Mouse (Mus musculus): ENCODE measurements at regions not wholly inside any gene's neighbourhood (a gene's known extent, or its start where the extent isn't known, plus 50 kb on each side); places are given as distances from the start of the nearest gene placed in this dataset.

DNA sequence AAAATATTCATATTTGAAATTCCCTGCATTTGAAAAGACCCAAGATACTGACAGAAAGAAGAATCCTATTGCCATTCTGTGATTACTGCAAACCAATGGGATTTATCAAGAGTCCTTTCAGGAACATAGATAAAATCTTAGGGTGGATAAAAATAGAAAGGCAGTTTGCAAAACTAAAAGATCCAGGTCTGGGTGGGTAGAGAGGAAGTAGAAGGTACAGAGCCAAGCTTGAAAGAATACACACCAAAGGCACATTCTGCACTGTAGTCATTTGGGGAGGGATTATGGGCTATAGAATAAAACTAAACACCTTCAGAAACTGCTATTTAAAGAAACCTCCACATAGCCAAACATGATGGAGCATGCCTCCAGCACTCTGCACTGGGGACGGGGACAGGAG lies 288.5 kb upstream of the 4930412O13Rik start:
- no peaks in the 10 kb centered on the region for H3K27me3 ChIP-seq (replicated peaks; ENCODE audit: control insufficient read depth, insufficient read depth, low read length)
- no peak overlapping the region for H3K4me2 ChIP-seq (ENCODE audit: low read length)
- ATAC-seq (replicated peaks; ENCODE audit: low FRiP score, low TSS enrichment, low read depth) (no peak), DNase-seq (ENCODE audit: low spot score) (no peak)
- H3K9me3 ChIP-seq (ENCODE audit: control insufficient read depth, low read length) = no peaks in the 10 kb centered on the region
- no peak overlapping the region for H3K27ac ChIP-seq (ENCODE audit: low read depth)
- 83% methylated on average over 1 of the region's 1 CpGs for WGBS
- no peaks in the 10 kb centered on the region for H3K4me1 ChIP-seq (replicated peaks; ENCODE audit: control insufficient read depth, insufficient read depth, low read length)
- H3K9ac ChIP-seq (ENCODE audit: low read length) = no peak overlapping the region
- H3K4me3 ChIP-seq (ENCODE audit: low read depth, low read length) = no peak overlapping the region
- no peaks in the 10 kb centered on the region for H3K36me3 ChIP-seq (ENCODE audit: control insufficient read depth, insufficient read depth, low read length)

- Histone ChIP-seq H3K4me1 (replicated peaks; ENCODE audit: control insufficient read depth, insufficient read depth, low read length) (no peaks in the 10 kb centered on the region), H3K4me3 (ENCODE audit: low read depth, low read length) (no peak overlapping the region), H3K4me2 (ENCODE audit: low read length) (no peak overlapping the region), H3K27ac (ENCODE audit: low read depth) (no peak overlapping the region), H3K27me3 (replicated peaks; ENCODE audit: control insufficient read depth, insufficient read depth, low read length) (no peaks in the 10 kb centered on the region), H3K9me3 (ENCODE audit: control insufficient read depth, low read length) (no peaks in the 10 kb centered on the region), H3K36me3 (ENCODE audit: control insufficient read depth, insufficient read depth, low read length) (no peaks in the 10 kb centered on the region), H3K9ac (ENCODE audit: low read length) (no peak overlapping the region)
- ATAC-seq (replicated peaks; ENCODE audit: low FRiP score, low TSS enrichment, low read depth) (no peak), DNase-seq (ENCODE audit: low spot score) (no peak)
- 34% methylated on average over 10 of the region's 10 CpGs for WGBS
These were observed 287.1 kb upstream of the 4930412O13Rik start for GRCm38 (mm10) chr2:9593931-9594330.

DNA sequence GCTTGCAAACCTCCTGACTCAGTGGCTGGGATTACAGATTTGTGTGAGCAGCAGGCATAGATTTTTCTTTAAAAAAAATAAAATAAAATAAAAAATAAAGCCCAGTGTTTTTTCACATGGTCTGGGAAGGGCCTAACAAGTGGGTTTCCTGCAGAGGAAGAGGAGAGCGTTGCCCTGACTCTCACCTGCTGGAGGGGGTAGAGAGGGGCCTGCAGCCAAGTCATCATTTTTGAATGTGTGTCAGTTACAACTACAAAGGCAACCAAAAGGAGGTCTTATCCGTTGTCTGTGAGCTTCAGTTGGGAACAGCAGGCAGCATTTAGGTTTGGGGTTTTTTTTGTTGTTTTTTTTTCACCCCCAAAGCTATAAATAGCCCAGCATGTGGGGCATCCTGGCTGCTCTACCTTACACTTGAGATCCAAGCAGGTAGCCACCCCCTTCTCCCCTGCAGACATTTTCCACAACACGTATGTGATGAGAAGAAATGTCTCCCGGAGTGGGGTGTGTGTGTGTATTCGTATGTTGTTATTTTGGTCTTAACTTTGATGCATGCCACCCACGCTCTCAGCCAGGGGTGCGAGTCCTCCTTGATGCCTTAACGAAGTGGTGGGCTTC lies 285.7 kb upstream of the 4930412O13Rik start:
- no peak overlapping the region for H3K27ac ChIP-seq (ENCODE audit: low read depth)
- no peaks in the 10 kb centered on the region for H3K4me1 ChIP-seq (replicated peaks; ENCODE audit: control insufficient read depth, insufficient read depth, low read length)
- no peaks in the 10 kb centered on the region for H3K27me3 ChIP-seq (replicated peaks; ENCODE audit: control insufficient read depth, insufficient read depth, low read length)
- no peak overlapping the region for H3K4me3 ChIP-seq (ENCODE audit: low read depth, low read length)
- DNase-seq (ENCODE audit: low spot score) (no peak), ATAC-seq (replicated peaks; ENCODE audit: low FRiP score, low TSS enrichment, low read depth) (no peak)
- H3K9ac ChIP-seq (ENCODE audit: low read length) = no peak overlapping the region
- no peak overlapping the region for H3K4me2 ChIP-seq (ENCODE audit: low read length)
- 73% methylated on average over 8 of the region's 8 CpGs for WGBS
- H3K36me3 ChIP-seq (ENCODE audit: control insufficient read depth, insufficient read depth, low read length) = no peaks in the 10 kb centered on the region
- no peaks in the 10 kb centered on the region for H3K9me3 ChIP-seq (ENCODE audit: control insufficient read depth, low read length)

DNA sequence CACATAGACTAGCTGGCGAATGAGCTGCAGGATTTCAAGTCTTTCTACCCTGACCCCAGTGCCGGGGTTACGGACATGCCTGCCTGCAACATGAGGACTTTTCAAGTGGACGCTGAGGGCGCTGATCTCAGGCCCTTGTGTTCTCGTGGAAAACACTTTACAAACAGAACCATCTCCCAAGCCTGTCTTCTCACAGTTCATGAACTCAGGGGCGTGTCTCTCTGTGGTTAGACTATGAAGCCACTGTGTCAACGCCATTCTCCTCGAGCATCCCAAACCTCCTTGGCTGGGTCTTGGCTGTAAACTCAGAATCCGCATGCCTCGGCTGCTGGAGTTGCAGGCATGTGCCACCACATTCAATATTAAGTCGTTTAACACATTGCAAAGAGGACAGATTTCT lies 284.9 kb upstream of the 4930412O13Rik start:
- Histone ChIP-seq H3K4me1 (replicated peaks; ENCODE audit: control insufficient read depth, insufficient read depth, low read length) (no peaks in the 10 kb centered on the region), H3K27me3 (replicated peaks; ENCODE audit: control insufficient read depth, insufficient read depth, low read length) (no peaks in the 10 kb centered on the region), H3K4me3 (ENCODE audit: low read depth, low read length) (no peak overlapping the region), H3K9me3 (ENCODE audit: control insufficient read depth, low read length) (no peaks in the 10 kb centered on the region), H3K4me2 (ENCODE audit: low read length) (no peak overlapping the region), H3K27ac (ENCODE audit: low read depth) (no peak overlapping the region), H3K36me3 (ENCODE audit: control insufficient read depth, insufficient read depth, low read length) (no peaks in the 10 kb centered on the region), H3K9ac (ENCODE audit: low read length) (no peak overlapping the region)
- DNase-seq (ENCODE audit: low spot score) (no peak), ATAC-seq (replicated peaks; ENCODE audit: low FRiP score, low TSS enrichment, low read depth) (no peak)
- WGBS = 76% methylated on average over 12 of the region's 12 CpGs

GRCm38 (mm10) chr2:9604984-9605383 lies 276.1 kb upstream of the 4930412O13Rik start:
- DNase-seq (ENCODE audit: low spot score) = no peak
- H3K27ac ChIP-seq (ENCODE audit: low read depth) = no peak overlapping the region

GRCm38 (mm10) chr2:9607547-9607946 lies 273.5 kb upstream of the 4930412O13Rik start:
- ATAC-seq (replicated peaks; ENCODE audit: low FRiP score, low TSS enrichment, low read depth) = no peak

More at GRCm38 (mm10) chr2:9604984-9605383, 276.1 kb upstream of the 4930412O13Rik start:
- ATAC-seq (replicated peaks; ENCODE audit: low FRiP score, low TSS enrichment, low read depth) = no peak
- H3K36me3 ChIP-seq (ENCODE audit: control insufficient read depth, insufficient read depth, low read length) = no peaks in the 10 kb centered on the region
- no peak overlapping the region for H3K4me2 ChIP-seq (ENCODE audit: low read length)
- H3K4me1 ChIP-seq (replicated peaks; ENCODE audit: control insufficient read depth, insufficient read depth, low read length) = no peaks in the 10 kb centered on the region
- no peak overlapping the region for H3K9ac ChIP-seq (ENCODE audit: low read length)
- no peaks in the 10 kb centered on the region for H3K9me3 ChIP-seq (ENCODE audit: control insufficient read depth, low read length)
- H3K4me3 ChIP-seq (ENCODE audit: low read depth, low read length) = no peak overlapping the region
- H3K27me3 ChIP-seq (replicated peaks; ENCODE audit: control insufficient read depth, insufficient read depth, low read length) = no peaks in the 10 kb centered on the region
- 90% methylated on average over 6 of the region's 6 CpGs for WGBS

GRCm38 (mm10) chr2:9614415-9614814 lies 266.6 kb upstream of the 4930412O13Rik start:
- no peak overlapping the region for H3K4me3 ChIP-seq (ENCODE audit: low read depth, low read length)
- ATAC-seq (replicated peaks; ENCODE audit: low FRiP score, low TSS enrichment, low read depth) (no peak), DNase-seq (ENCODE audit: low spot score) (no peak)
- H3K4me1 ChIP-seq (replicated peaks; ENCODE audit: control insufficient read depth, insufficient read depth, low read length) = peaks cover 3% of the 10 kb centered on the region; the same call in 1 of the 2 replicates
- no peak overlapping the region for H3K27ac ChIP-seq (ENCODE audit: low read depth)
- H3K9ac ChIP-seq (ENCODE audit: low read length) = no peak overlapping the region
- H3K4me2 ChIP-seq (ENCODE audit: low read length) = no peak overlapping the region
- H3K9me3 ChIP-seq (ENCODE audit: control insufficient read depth, low read length) = no peaks in the 10 kb centered on the region
- no peaks in the 10 kb centered on the region for H3K36me3 ChIP-seq (ENCODE audit: control insufficient read depth, insufficient read depth, low read length)
- no peaks in the 10 kb centered on the region for H3K27me3 ChIP-seq (replicated peaks; ENCODE audit: control insufficient read depth, insufficient read depth, low read length)
- WGBS = 72% methylated on average over 2 of the region's 2 CpGs

More at GRCm38 (mm10) chr2:9607547-9607946, 273.5 kb upstream of the 4930412O13Rik start:
- Histone ChIP-seq H3K36me3 (ENCODE audit: control insufficient read depth, insufficient read depth, low read length) (no peaks in the 10 kb centered on the region), H3K4me2 (ENCODE audit: low read length) (no peak overlapping the region), H3K9me3 (ENCODE audit: control insufficient read depth, low read length) (no peaks in the 10 kb centered on the region), H3K27ac (ENCODE audit: low read depth) (no peak overlapping the region), H3K9ac (ENCODE audit: low read length) (no peak overlapping the region), H3K27me3 (replicated peaks; ENCODE audit: control insufficient read depth, insufficient read depth, low read length) (no peaks in the 10 kb centered on the region), H3K4me1 (replicated peaks; ENCODE audit: control insufficient read depth, insufficient read depth, low read length) (no peaks in the 10 kb centered on the region), H3K4me3 (ENCODE audit: low read depth, low read length) (no peak overlapping the region)
- DNase-seq (ENCODE audit: low spot score) = no peak
- WGBS = 81% methylated on average over 2 of the region's 2 CpGs

- Histone ChIP-seq H3K27me3 (replicated peaks; ENCODE audit: control insufficient read depth, insufficient read depth, low read length) (no peaks in the 10 kb centered on the region), H3K27ac (ENCODE audit: low read depth) (no peak overlapping the region)
- WGBS = 82% methylated on average over 5 of the region's 5 CpGs
These were observed 264.8 kb upstream of the 4930412O13Rik start for GRCm38 (mm10) chr2:9616292-9616691.

More at GRCm38 (mm10) chr2:9616292-9616691, 264.8 kb upstream of the 4930412O13Rik start:
- no peak overlapping the region for H3K4me3 ChIP-seq (ENCODE audit: low read depth, low read length)
- H3K36me3 ChIP-seq (ENCODE audit: control insufficient read depth, insufficient read depth, low read length) = no peaks in the 10 kb centered on the region
- DNase-seq (ENCODE audit: low spot score) (no peak), ATAC-seq (replicated peaks; ENCODE audit: low FRiP score, low TSS enrichment, low read depth) (no peak)
- no peak overlapping the region for H3K9ac ChIP-seq (ENCODE audit: low read length)
- no peaks in the 10 kb centered on the region for H3K9me3 ChIP-seq (ENCODE audit: control insufficient read depth, low read length)
- no peak overlapping the region for H3K4me2 ChIP-seq (ENCODE audit: low read length)
- peaks cover 13% of the 10 kb centered on the region for H3K4me1 ChIP-seq (replicated peaks; ENCODE audit: control insufficient read depth, insufficient read depth, low read length)

All from intestine, embryonic 14.5 days (tissue).